Mouse (Mus musculus) skeletal muscle tissue, adult 2 months (tissue): ENCODE results near the gene Azin2.

Experiments
- DNase-seq: peaks from one replicate; pipeline ENCODE4 v3.0.0-alpha.2; 2012; ENCODE audit warnings: low read depth, low spot score

Azin2 gene

DNA sequence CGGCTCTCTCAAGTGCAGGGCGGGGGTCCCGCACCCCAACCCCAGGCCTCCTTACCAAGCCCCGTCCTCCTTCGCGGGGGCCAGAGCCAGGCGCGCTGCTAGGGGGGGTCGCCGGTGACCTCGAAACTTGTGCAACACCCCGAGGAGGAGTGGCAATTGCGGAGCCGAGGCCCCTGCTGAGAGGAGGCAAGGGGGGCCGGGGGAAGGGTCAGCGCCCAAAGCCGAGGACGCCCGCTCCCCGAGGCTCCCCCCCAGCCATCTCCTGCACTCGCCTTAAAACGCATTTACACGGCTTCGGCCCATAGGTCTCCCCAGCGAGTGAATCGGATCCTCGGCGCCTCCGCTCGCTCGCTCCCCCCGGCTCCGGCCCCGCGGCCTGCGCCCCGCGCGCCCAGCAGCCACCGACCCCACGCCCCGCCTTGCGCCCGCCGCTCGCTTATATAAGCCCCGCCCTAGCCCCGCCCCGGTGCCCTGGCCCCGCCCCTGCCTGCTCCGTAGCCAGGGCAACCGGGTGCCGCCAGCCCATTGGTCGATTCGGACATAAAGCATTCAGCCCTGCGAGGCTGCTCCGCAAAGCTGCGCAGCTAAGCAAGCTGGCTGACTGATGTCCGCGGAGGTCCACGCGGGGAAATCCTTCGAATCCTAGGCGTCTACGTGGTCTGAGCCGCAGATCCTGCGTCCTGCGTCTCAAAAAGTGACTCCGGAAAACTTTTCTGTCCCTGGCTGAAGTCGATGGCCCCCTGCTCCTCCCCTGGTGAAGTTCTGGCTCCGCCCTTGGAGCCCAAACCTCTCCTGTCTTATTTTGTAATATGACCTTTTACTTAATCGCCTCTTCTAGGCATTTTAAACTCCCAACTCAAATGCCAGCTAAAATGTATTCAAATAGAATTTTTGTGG lies at the start of gene Azin2:
Gene Azin2 (minus strand): TSS at position 414 of the 897 bp plus-strand sequence.
- peak; percentile 89 for DNase-seq

DNA sequence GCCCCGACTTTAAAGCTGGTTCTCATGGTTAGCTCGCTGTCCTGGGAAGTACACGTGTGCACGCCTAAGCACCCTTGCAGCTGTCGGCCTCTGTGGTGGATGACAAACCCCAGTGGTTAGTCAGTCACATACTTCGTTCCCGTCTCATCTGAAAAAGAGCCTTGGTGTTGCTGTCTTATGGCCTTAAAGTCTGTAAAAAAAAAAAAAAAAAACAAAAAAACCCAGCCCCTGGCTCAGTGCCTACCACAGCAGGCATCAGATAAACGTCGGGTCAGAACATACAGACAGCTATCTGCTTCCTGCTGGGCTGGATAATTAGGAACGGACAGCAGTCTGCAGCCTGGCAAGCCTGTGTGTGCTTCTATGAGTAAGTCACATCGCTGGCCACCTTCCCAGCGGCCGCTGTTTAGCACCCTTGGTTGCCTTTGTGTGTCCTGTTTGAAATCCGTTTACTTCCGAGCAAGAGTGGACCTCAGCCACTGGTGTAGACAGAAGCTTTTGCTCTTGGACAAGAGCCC lies 49.4 kb upstream of the Azin2 start:
- DNase-seq = peak; percentile 75

DNA sequence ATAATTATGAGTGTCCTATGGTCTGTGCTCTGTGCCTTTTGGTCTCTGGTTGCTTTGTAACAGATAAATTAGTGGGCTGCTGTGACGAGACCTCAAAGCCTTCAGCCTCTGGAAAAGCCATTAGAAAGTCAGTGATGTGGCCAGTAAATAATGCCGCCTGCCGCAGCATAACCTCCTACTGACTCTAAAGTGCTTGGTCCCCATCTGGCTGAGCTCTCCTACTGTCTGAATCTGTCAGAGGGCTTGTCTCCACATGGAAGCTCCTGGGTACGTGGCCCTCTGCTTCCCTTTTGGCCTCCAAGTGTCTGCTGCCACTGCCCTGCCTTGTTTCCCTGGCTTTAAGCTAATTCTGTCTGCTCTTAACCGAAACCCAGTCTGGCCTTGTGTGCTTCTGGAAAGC lies 47.3 kb upstream of the Azin2 start:
- no peak for DNase-seq

DNA sequence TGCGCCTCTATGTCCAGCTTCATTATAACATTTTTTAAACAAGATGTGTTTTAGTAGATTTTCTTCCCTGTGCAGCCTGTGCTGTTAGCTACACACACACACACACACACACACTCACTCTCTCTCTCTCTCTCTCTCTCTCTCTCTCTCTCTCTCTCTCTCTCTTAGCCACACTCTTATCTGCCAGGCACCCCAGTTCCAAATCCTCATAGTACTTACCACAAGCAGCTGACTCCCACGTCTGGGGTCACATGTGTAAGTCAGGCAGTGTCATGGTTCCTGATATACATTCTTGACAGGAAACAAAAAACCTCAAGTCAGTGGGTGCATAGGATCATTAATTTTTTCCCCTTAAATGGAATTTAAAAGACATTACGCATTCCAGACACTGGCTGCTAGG lies 46.4 kb upstream of the Azin2 start:
- DNase-seq = no peak

DNA sequence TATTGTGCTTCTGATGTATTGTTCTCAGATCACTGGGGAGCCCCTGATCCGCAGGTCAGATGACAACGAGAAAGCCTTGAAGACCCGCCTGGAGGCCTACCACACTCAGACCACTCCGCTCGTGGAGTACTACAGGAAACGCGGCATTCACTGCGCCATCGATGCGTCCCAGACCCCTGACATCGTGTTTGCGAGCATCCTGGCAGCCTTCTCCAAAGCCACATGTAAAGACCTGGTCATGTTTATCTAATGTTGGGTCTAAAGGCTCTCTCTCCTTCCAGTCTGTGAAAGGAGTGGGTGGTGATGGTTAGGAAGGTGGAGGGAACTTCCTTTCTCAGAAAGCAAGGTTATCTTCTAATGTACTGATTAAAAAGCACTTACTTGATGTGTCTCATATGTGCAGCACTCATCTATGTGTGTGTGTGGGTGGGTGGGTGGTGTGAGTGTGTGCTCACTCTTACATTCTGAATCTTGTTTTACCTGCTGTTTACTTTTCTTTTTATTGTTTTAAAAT lies 45.8 kb upstream of the Azin2 start:
- no peak for DNase-seq

DNA sequence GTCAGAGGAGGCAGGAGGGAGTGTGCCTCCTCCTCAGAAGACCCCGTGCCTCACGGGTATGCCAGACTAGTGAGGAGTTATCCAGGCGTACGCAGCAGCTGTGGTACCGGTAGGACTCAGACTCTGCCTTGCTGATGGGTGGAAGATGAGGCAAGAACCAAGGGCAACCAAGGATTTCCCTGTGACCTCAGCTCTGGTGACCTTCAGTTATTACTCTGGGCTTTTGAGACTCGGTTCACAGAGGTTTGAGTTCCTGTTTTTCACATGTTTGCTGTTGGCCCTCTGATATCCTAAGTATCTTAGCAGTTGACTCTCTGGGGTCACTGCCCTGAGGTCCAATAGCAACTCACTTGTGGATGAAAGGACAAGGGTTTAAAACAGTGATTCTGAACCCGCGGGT lies 41.5 kb upstream of the Azin2 start:
- no peak for DNase-seq

- DNase-seq = no peak
These were observed 38.5 kb upstream of the Azin2 start for GRCm38 (mm10) chr4:129000786-129001185.

- DNase-seq = no peak
These were observed 36.2 kb upstream of the Azin2 start for GRCm38 (mm10) chr4:128998401-128998800.

DNA sequence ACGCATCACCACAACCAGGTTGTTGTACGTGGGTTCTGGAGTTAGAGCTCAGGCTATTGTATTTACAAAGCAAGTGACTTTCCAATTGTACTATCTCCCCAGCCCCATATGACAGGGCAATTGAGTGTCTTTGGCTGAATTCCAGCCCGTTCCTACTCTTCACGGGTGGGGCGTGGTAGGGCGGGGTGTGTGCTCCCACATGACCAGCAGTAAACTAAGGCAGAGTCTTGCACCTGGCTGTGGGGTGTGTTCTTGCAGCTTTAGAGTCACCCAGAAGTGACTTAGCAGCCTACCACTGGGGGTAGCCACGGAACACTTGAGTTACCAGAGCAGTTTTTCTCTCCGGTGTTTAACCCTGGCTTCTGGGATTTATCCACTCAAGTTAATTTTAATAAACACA lies 35.0 kb upstream of the Azin2 start:
- DNase-seq = no peak

GRCm38 (mm10) chr4:128995238-128995637 lies 33.0 kb upstream of the Azin2 start:
- DNase-seq = no peak

GRCm38 (mm10) chr4:128993675-128994074 lies 31.4 kb upstream of the Azin2 start:
- DNase-seq = no peak

DNA sequence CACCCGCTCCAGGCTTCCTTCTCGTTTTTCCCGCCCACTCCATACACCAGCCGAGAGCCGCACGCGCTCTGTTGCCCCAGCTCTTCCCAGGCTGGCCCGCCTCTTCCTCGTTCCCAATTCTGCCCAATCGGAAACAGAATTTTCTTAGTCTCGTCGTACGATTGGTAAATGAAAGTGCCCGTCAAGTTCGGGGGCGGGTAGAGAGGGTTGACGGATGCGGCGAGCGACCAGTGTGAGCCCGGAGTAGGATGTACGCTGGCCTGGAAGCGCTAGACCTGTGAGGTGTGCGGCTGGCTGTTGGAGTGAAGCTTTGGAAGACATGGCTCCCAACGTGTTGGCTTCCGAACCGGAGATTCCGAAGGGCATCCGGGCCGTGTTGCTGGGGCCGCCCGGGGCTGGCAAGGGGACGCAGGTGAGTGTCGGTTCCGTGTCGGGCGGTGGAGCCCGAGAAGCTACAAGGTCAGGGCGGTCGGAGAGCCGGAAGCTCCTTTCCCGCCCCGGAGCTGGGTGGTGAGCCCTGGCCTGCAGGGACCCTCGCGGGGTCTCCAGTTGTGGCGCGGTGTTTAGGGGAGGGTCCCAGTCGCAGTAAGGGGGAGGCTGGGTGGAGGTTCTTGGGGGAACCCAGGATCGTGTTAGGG lies 30.9 kb upstream of the Azin2 start:
- peak; percentile 96 for DNase-seq

DNA sequence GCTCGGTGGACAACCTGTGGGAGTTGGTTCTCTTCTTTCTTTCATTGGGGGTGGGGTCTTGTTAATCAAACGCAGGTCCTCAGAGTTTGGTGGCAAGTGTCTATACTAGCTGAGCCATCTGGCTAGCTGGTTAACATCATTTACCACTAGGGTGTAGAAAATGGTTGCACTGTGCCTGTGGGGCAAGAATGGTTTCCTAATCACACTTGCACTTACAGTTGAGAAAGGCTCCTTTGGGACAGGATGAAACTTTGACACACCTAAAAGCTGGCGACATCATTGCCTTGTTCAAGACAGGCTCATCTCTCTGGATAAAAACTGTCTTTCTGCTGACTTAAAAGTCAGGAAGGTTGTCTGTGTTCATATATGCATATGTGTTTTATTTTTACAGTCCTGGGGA lies 29.9 kb upstream of the Azin2 start:
- no peak for DNase-seq

GRCm38 (mm10) chr4:128991500-128992008 lies 29.3 kb upstream of the Azin2 start, which contains the start of gene Ak2:
Ak2 (plus strand) TSS chr4:128991958.
- no peak for DNase-seq

DNA sequence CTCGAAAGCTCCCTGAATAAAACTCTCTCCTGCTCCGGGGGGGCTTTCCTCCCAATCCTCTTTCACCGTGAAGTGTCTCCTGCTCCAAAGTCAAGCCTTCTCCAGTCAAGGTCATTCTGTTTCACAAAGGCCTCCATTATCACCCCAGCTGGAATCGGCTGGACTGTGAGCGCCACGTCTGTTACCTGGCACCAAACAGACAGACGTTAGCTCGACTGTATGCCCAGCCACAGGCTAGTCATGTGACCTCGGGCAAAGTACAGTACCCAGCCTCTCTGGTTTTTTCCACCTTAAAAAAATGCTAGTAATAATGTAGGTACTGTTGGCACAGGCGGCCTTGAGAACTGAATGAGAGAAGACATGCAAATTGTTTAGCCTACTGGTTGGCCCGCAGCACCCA lies 27.4 kb upstream of the Azin2 start:
- no peak for DNase-seq

GRCm38 (mm10) chr4:128988911-128989310 lies 26.7 kb upstream of the Azin2 start:
- no peak for DNase-seq

GRCm38 (mm10) chr4:128984600-128984999 lies 22.4 kb upstream of the Azin2 start:
- no peak for DNase-seq

DNA sequence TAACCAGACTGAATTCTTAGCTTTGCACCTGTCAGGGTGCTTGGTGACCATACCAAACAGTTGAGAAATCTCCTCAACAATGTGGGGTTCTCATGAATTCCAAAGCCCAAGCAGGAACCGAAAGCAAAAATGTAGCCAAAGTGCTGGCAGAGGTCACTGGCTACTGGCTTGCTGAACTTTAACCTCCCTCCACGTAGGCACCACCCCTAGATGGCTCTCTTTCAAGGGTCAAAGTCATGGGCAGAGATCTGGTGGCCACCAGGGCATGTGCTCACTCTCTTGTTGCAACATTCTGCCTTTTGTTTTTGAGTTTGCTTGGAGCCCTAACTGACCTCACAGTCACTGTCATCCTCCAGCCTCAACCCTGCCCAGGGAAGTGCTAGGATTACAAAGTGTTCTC lies 21.4 kb upstream of the Azin2 start:
- no peak for DNase-seq

DNA sequence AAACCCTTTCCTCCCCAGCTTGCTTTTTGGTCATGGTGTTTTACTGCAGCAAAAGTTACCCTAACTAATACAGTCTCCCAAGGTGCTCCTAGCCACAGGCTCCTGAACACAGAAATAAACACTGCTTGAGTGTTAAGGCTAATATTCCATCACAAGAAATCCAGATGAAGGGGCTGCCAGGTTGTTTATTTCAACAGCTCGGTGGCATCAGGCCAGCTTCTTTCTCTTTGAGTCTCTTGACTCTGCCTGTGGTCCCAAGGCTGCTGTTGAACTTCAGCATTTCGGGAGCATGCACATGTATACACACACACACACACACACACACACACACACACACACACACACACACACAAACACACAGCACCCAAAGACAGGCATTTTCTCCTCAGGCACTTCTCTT lies 20.9 kb upstream of the Azin2 start:
- DNase-seq = no peak

- no peak for DNase-seq
These were observed 19.6 kb upstream of the Azin2 start for GRCm38 (mm10) chr4:128981833-128982180.

GRCm38 (mm10) chr4:128980890-128981832 lies 18.9 kb upstream of the Azin2 start:
- no peak for DNase-seq
